Mouse (Mus musculus): ENCODE results near the gene Caly.

Gene Caly

DNA sequence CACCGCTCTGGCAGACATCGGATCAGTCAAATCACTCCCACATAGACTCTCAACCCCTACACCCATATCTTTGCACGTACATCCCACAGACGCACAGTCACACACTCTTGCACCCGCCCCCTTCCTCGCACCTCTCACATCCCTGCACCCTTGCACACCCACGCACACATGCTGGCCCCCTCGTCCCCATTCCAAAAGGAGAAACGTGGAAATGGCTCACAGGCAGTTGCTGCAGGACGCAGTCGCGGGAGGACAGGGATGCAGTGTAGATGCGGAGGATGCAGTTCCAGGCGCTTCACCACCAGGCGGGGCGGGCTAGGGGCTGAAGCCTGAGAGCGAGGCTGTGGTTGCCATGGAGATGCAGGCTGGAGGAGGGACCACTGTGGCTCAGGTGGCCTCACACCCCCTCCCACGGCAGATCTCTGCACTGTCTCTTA, at the start of gene Caly:
Gene Caly, minus strand, starts transcription at position 307 of the 437 bp plus-strand sequence.
- DNase-seq, result no peak

DNA sequence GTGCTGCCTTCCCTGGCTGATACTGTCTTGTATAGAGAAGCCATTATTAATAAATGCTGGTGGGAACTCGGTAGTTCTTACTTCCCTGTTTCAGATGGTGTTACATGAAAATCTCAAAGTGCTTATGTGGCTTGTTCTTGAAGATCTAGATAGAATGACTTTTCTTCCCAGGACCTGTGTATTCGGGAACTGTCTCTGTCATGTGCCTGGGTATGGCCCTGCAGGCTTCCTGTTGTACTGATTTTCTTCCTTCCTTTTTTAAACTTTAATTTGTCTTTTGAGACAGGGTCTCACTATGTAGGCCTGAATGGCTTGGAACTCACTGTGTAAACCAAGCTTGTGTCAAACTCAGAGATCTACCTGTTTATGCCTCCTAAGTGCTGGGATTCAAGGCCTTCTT, 45.6 kb upstream of the Caly start:
- DNase-seq, result no peak

DNA sequence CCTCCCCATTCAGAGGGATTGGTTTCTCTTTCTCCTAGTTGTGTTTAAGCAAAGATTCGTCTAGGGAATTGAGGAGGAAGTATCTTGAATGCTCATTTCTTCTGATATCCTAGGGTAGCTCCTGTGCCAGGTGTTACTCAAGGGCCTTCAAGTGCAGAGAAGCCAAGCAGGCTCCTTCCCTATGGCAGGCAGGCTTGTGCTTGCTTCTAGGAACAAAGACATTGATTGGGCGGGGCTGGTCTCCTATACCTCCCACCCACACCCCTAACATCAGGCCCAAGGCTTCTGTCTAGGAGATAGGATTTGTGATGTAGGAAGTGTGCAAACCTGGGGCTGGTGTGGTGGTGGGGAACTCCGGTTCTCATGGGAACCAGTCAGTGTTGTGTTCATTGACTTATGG, 44.6 kb upstream of the Caly start:
- DNase-seq, result no peak

DNA sequence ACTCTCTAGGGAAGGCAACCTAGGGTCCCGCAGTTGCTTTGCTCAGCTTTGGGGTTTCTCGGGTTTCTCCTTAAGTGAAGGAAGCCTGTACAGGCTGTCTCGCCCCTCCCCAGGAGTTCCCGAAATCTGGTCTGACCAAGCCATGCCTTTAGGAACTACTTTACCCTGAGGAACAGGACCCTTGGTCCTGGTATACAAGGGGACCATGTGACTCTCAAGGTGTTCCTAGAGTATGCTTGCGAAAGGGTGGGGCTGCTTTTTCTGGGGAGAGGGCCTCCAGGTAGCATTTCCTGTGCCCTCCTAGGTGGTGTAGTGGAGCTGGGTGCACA, 43.6 kb upstream of the Caly start:
- no peak for DNase-seq

- peak; percentile 98 for DNase-seq
Measured at GRCm38 (mm10) chr7:140125278-140126021, 43.1 kb upstream of the Caly start.

GRCm38 (mm10) chr7:140124382-140124781, 42.0 kb upstream of the Caly start:
- DNase-seq, result no peak

GRCm38 (mm10) chr7:140122765-140123164, 40.4 kb upstream of the Caly start:
- no peak for DNase-seq

DNA sequence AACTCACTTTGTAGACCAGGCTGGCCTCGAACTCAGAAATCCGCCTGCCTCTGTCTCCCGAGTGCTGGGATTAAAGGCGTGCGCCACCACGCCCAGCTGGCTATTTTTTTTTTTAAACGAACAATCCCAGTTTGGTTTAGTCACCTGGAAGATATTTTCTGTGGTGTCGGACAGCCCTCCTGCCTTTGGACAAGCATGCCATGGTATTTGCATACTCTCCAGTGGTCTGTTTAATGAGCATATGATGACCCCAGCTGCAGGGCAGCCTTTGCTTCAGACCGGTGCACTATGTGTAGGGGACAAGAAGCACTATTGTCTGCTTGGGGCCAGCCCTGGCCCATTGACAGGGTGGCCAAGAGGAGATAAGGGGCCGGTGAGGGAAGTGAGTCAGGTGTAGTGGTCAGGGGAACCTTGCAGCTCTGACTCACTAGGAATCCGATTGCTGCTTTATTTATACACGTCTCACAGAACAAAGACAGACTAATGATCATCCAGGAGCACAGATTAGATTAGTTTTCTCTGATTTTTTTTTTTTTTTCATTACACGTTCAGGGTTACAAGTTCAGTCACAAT, 39.1 kb upstream of the Caly start:
- no peak for DNase-seq

DNA sequence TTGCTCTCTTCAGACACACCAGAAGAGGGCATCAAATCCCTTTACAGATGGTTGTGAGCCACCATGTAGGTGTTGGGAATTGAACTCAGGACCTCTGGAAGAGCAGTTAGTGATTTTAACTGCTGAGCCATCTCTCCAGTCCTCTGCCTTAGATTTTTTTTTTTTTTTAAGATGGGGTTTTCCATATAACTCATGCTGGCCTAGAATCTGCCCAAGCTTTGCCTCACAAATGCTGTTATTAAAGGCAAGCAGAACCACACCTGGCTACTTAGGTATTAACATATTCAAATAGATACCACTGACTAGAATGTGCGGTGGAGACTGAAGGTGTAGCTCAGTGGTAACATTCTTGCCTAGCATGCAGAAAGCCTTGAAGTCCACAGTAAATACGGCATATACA, 38.1 kb upstream of the Caly start:
- DNase-seq, result no peak

DNA sequence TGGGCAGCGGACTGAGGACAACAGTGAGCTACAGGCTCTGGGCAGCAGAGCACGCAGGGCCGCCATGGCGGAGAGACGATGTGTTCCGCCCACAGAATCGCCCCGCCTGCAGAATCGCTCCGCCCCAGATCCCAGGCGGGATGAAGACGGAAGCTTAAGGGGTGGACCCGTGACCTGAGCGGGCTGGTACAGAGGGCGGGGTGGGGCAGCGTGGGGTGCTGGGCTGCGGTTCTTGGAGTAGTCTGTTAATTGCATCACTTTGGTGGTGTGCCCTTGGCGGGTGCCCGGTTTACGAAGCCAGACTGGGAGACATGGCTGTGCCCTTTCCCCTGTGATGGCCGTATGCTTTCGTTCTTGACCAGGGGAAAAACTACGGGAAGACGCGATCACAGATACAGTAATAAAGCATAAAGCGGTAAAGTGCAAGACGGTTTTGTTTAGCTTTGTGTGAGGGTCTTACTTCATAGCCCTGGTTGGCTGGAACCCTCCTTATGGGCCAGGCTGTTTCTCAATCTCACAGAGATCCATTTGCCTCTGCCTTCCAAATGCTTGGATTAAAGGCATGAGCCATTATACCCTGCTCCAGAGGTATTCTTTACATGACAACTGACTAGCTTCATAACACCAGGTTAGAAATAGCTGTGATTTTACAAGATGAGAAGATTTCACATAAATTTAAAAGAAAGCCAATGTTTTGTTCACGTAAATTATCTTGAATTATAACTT, 34.1 kb upstream of the Caly start, which contains the start of gene Echs1:
Gene Echs1, minus strand, starts transcription at position 148 of the 726 bp plus-strand sequence.
- peak; percentile 94 to 98 for DNase-seq

DNA sequence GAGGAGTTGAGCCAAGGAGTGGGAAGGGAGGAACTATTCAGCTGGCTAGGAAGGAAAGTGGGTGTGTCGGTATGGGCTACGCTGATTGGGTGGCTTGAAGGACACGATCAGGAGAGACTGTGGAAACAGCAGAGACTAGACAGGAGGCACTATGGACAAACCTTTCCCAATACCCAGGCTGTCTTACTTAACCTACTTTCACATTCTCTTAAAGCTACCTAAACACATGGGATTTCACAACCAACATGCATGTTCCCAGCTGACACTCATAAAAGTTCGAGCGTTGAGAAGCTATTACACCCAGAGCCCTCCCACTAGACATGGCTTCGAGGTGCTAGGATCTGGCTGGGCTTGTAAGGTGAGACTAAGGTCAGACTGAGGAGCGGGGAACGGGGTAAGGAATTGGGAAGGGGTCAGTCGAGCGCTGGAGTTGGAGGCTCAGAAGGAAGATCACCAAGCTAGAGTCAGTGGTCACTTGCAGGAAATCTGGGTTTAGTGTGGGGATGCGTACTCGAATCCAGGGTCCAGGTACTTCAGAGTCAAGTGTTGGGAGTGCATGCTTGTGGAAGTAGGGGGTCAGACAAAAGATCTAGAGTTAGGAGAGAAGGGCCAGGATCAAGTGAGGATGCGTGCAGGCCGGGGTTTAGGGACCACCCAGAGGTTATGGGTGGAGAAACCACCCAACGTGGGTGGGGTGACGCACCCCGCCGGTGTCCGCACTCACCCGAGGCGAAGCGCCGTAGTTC, 33.4 kb upstream of the Caly start, which contains the start of gene Paox:
Gene Paox, plus strand, starts transcription at position 217 of the 746 bp plus-strand sequence.
- DNase-seq, result peak; percentile 75 to 87

DNA sequence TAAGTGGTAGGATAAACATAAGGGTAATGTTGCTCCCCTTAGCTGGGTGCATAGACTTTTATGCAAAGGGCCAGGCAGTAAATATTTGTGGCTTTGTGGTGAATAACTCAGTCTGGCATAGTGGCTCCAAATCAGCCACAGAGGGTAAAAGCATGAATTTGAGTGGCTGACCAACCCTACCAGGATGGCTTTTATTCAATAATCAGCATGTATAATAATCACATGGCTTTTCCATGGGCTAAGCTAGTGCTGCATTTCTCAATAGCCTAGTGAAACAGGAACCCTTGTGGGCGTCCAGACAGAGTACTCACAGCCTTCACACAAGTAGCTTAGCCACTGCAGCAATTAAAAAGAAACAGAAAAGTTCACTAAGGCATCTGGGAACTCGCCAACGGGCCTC, 29.6 kb upstream of the Caly start:
- no peak for DNase-seq

DNA sequence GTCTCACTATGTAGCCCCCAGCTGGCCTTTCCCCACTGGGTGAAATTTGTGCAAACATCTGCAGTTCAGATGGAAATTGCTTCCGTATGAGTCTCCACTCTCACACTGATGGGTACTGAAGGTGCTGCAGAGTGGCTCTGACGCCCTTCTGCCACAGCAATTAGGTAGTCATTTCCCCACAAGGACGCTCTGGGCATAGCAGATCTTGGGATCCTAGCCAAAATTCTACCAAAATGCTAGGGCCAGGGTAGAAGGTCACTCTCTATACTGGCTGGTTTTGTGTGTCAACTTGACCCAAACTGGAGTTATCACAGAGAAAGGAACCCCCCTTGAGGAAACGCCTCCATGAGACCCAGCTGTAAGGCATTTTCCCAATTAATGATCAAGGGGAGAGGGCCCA, 21.7 kb upstream of the Caly start:
- DNase-seq, result peak in 1 of 2 experiments; percentile 32

DNA sequence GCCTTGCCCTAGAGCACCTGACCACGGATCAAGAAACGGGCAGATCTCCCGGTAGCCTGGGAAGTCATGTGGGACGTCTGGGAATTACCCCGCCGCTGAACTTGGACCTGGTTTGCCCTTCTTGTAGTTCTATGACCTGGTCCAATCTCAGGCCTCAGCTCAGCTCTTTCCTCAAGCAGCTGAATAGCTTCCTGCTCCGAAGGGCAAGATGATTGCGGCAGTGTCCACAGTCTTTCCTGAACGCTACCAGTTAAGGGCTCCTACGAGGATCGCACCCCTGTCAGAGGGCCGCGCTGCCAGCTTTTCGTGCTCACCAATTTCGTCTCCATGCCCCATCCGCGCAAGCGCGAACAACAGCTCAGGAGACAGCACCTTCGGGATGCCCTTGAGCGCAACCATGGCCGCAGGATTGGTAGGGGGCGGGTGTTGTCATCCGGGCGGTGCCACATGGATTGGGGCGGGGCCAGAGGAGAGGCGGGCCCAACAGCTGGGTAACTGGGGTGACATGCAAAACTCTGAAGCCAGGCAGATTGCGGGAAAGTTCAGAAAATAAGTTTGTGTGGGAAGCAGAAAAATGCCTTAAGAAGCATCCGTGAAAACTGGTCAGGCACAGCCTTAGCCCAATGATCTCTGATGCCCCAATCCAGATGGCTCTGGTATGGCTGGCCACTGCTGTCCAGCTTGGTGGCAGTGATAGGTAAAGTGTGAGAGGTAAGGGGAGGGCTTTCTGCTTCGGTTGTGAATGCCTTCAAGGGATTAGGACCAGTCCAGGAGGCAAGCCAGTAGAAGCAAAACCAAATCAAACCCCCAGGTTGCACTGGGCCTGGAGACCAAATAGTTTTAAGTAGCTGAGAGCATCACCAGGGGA, 19.9 kb upstream of the Caly start, which contains the start of gene Fuom:
Gene Fuom, minus strand, starts transcription at position 449 of the 868 bp plus-strand sequence.
- peak; percentile 92 to 96 for DNase-seq

DNA sequence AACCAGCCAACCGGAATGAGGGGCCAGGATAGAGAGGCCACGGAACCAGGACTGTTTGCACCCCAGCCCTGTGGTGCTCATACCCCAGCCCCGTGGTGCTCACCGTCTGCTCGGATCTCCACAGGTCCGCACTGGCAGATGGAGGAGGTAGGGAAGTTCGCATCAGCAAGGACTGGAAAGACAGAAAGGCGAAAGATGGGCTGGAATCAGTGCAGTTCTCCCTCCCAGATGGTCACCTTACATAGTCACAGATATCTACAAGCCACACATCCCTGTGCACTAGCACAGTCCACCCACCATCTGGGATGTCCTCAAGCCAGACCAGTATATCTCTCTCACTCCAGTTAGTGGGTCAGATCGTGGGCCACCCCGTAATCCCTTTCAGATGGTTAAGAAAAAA, 19.1 kb upstream of the Caly start:
- peak in 1 of 2 experiments; percentile 38 for DNase-seq

DNA sequence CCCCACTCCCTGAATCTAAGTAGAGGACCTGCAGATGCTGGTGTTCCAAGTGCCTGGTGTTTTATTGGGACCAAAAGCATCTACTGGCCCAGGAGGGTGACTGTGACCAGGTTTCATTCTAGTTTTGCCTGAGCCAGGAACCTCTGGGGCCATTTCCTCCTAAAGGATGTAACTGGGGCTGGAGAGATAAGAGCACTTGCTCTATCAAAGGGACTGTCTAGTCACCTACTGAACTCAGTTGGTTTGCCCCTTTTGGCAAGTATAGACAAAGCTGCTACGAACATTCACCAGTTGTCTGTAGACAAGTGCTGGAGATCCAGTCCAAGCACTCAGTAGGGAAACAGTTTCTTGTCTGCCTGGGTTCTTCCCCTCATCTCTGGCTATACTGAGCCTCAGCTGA, 16.1 kb upstream of the Caly start:
- DNase-seq, result no peak

DNA sequence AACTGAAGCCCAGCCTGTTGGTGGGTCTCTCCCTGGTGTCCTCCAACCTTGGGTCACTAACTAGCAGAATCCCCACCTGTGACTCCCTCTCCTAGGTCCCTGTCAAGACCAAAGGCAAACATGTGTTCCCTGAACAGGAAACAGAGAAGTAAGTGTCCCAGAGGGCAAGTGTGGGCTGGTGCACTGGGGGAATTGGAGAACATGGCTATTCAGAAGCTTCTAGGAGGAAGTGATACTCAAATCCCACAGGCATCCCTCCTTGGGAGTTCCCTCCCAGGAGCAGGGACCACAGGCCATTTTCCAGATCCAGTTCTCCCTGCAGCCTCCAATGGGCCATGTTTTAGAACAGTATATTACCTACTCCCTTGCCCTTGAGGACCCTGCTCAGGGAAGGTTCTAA, 13.7 kb upstream of the Caly start:
- peak in 1 of 2 experiments; percentile 27 for DNase-seq

GRCm38 (mm10) chr7:140095556-140095955, 13.2 kb upstream of the Caly start:
- peak; percentile 90 to 94 for DNase-seq

- peak; percentile 21 to 65 for DNase-seq
Measured at GRCm38 (mm10) chr7:140094954-140095353, 12.6 kb upstream of the Caly start.

GRCm38 (mm10) chr7:140092924-140093528, 10.7 kb upstream of the Caly start, which contains the start of gene Prap1:
Gene Prap1 (plus strand): TSS chr7:140093395.
- DNase-seq, result peak in 1 of 2 experiments; percentile 12

DNA sequence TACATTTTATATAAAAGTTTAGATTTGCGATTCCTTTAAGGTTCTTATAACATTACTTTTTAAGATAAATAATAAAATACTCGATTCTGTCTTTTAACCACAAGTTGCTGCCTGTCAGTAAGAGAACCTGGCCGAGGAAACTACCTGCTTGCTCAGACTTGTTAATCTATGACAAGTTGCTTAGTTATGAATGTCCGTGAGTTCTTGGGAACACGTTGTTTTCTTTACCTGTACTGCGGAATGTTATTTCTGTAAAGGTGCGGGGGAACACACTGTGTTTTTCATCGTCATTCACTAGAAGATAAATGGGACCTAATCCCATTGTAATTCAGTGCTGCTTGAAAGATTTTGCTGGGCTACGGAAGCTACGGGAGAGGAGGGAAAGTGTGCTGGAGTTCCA, 8.3 kb upstream of the Caly start:
- no peak for DNase-seq

All from kidney, postnatal 25 days (tissue).